Mouse (Mus musculus): ENCODE results near the gene Ctrb1.

- TF ChIP-seq CTCF (IDR thresholded peaks at IDR 0.05; ENCODE audit: borderline replicate concordance, control insufficient read depth, extremely low read depth, insufficient read depth, low read length, poor library complexity) (no peak), POLR2A (IDR thresholded peaks at IDR 0.05; ENCODE audit: control insufficient read depth, extremely low read depth, insufficient read depth, low read length, poor library complexity) (no peak)
Observed at GRCm38 (mm10) chr8:111734244-111734960, 43.6 kb upstream of the Ctrb1 start.
